Mouse (Mus musculus) layer of hippocampus, postnatal 36 days (tissue): ENCODE measurements around the gene Camk1. TPM values are rescaled to one million over a fixed set of nuclear protein-coding genes. Genes with fewer than 3 reads are reported as not detected.

Experiments
- DNase-seq, 2 experiments: peaks; one replicate each; pipeline ENCODE4 v3.0.0; 2022
- total RNA-seq, 2 experiments: library from RNA; stranded (reverse); gene quantifications; 2 replicates each; pipeline ENCODE4 v1.2.3; 2021

Gene Camk1
- 10 to 100 TPM; 48.6 to 50.1 TPM for total RNA-seq

DNA sequence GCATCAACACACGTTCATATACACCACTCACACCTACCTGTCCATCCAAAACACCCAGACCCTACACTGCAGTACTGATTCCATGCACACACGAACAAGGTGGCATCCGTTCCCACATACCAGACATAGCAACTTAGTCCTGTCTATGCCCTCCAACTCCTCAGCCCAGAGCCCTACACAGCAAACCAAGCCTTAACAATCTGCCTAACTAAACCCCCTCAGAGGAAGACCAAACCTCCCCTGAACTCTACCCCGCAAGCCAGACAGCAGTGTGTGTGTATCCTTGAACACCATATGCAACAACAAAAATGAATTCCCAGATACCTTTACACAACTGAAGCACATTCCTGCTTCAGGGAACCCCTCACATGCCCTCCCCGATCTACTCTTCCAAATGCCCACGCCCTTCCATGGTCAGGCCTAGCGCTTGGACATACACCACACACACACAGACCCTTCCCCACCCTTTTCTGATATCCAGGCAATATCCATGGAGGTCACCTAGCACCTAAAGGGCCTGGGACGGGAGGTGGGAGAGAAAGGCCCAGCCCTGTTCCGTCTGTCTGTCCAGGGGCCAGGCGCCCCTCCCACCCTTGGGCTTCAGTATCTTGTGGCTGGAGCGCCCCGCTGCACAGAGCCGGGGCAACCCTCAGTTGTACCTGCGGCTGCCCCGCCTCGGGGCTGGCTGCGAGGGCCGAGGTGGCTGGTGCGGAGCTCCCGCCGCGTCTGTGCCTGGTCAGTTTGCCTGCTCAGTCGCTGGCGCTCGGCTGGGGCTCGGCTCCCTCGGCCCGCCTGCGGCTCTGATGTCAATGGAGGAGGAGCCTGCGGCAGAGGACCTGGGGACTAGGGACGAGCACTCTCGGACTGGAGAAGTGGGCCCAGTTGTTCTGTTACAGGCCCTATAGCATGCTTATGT, at the start of gene Camk1:
Camk1 (minus strand) TSS at position 808 of the 916 bp plus-strand sequence.
- DNase-seq: peak; percentile 65 to 72

DNA sequence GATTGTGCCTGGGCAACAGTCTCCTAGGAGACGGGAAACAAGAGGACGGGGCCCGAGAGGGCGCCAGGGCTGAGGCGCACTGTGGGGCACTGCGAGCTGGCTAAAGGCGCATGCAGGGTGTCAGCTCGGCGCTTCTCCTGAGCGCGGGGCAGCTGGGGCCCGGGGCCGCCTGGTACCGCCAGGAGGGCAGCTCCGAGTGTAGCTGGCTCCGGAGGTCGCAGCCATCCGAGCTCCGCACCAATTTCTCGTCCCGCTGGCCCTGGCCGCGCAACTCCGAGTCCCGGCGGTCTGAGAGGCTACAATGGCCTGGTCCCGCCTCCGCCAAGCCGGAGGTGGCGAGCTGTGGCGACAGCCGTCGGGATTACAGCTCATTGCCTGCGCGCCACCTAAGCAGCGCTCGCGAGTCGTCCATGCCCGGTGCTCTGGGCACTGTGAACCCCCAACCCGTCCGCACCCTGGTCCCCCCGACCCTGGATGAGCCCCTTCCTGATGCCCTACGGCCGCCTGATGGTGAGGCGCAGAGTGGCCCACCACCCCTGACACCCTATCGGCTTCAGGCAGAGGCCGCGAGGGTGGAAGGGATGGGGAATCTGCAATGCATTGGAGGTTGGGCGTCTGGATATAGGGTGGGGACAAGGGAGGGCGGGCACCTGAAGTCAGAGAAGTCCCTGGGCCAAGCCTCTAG, 48.7 kb upstream of the Camk1 start:
- DNase-seq: peak; percentile 61 to 70

DNA sequence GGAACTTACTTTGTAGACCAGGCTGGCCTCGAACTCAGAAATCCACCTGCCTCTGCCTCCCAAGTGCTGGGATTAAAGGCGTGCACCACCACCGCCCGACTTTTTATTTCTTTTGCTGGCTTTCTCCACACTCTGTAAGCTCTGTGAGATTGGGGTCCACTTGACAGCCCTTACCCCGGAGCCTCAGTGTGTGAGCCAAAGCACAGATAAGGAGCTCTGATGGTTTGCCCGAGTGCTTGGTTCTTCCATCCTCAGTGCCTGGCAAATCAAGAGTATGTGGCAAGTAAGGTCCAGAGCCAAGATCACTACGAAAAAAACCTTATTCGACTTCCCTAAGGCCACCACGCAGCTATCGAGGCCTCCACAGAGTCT, 48.2 kb upstream of the Camk1 start:
- no peak for DNase-seq

DNA sequence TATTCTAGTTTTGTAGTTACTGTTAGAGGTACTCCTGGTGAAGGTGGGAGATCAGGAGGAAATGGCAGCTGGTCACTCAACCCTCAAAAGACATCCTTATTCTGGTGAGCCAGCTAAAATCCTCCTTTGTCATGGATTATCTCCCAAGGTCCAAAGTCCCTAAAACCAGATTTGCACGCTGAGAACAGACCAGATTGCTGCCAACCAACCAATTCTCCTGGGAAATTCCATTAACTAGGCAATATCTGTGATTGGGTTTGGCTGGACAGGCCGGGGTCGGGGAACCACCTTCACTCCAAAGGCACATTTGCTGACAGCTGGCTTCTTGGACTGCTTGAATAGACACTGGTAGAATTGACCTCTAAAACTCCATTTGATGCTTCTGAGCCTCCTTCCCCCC, 46.9 kb upstream of the Camk1 start:
- no peak for DNase-seq

GRCm38 (mm10) chr6:113388960-113389359, 45.2 kb upstream of the Camk1 start, which contains the start of gene Ttll3:
TSS of gene Ttll3 (plus strand) at chr6:113389260.
- DNase-seq: no peak

GRCm38 (mm10) chr6:113386025-113386424, 42.2 kb upstream of the Camk1 start:
- no peak for DNase-seq

DNA sequence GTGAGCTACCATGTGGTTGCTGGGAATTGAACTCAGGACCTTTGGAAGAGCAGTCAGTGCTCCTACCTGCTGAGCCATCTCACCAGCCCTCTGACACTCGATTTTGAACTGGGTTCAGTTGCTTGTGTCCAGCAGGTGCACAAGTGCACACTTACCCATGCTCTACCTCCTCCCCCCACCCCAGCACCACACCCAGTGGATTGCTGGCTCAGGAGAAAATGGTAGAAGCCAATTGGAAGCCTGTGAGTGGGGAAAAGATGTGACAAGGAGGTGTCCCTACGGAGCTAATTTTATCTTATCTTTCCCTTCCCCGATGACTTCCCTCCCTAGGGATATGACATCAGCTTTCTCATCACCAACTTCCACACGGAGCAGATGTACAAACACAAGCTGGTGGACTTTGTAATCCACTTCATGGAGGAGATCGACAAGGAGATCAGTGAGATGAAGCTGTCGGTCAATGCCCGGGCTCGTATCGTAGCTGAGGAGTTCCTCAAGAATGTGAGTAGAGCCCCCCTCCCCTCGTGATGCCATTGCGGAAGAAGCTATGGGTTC, 41.5 kb upstream of the Camk1 start:
- no peak for DNase-seq

- DNase-seq: no peak
These were observed 40.7 kb upstream of the Camk1 start for GRCm38 (mm10) chr6:113384351-113384927.

GRCm38 (mm10) chr6:113380480-113380879, 36.7 kb upstream of the Camk1 start:
- no peak for DNase-seq

DNA sequence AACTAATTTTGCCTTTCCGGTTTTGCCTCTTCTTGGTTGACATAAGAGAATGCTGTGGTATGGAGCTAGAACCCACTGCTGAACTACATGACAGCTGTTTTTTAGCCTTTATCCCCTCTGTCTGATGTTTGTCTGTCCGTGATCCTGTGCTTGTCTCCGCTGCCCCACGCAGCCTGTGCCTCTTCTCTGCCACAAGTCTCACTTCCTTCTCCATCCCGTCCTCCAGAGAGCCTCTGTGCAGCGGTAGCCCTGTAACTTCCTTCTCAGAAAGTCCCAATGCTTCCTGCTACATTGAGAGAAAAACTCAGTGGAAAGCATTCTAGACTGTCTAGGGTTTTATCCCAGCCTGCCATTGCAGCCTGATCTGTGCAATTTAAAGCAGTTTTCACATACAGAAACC, 35.5 kb upstream of the Camk1 start:
- no peak for DNase-seq

GRCm38 (mm10) chr6:113377496-113378385, 34.0 kb upstream of the Camk1 start, which contains the start of the genes Tada3 and Arpc4:
TSS of gene Tada3 (minus strand) at chr6:113377883.
TSS of gene Arpc4 (plus strand) at chr6:113378115.
- DNase-seq: peak; percentile 89 to 90

GRCm38 (mm10) chr6:113377172-113377495, 33.4 kb upstream of the Camk1 start:
- DNase-seq: no peak

DNA sequence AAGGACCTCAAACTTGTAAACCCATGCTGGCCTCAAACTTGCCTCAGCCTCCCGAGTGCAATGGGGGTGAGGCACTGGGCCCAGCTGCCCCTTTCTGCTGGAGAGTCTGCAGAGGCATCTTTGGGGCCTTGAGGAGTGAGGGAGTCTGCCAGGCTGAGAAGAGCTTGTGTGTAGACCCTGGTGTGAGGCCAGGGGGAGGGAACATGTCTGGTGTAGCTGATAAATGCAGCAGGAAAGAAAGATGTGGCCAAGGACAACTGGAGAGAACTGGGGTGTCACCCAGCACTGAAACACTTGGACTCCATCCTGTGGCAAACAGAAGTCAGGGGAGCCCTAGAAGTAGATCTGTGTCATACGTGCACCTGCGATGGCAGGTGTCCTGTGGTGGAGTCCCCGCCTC, 29.7 kb upstream of the Camk1 start:
- DNase-seq: no peak

- no peak for DNase-seq
These were observed 26.6 kb upstream of the Camk1 start for GRCm38 (mm10) chr6:113370194-113370929.

- DNase-seq: no peak
These were observed 24.8 kb upstream of the Camk1 start for GRCm38 (mm10) chr6:113368577-113368976.

GRCm38 (mm10) chr6:113368124-113368523, 24.3 kb upstream of the Camk1 start:
- no peak for DNase-seq

GRCm38 (mm10) chr6:113367574-113367973, 23.8 kb upstream of the Camk1 start:
- no peak for DNase-seq

GRCm38 (mm10) chr6:113366639-113367038, 22.9 kb upstream of the Camk1 start:
- DNase-seq: no peak

- DNase-seq: no peak
These were observed 20.8 kb upstream of the Camk1 start for GRCm38 (mm10) chr6:113364518-113365135.

DNA sequence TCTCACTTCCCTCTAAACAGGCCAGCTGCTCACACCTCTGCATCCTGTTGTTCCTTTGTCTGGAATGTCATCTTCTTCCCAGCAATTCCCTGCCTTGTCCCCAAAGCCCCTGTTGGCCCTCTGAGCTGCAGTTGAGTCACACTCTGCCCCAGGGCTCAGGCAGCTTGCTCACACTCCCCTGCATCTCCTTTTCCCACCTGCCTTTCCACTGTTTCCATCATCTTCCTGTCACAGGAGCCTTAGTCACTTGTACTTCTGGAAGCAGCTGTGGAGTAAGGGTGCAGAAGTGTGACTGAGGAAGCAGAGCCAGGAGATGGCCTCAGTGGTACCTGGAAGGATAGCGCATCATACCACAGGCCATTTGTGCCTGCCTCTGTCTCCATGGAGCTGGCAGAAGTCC, 18.5 kb upstream of the Camk1 start:
- DNase-seq: no peak

DNA sequence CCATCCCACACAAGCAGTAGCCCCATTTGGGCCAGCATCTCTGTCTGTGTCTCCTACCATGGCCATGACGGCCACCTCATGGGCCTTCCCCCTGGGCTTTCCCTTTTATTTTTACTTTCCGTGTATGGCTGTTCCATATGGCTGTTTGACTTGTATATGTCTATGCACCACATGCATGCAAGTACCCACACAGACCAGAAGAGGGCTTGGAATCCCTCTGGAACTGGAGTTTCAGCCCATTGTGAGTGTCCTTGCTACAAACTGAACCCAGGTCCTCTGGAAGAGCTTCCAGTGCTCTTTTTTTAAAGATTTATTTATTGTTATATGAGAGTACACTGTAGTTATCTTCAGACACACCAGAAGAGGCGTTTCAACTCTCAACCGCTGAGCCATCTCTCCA, 17.7 kb upstream of the Camk1 start:
- DNase-seq: no peak
